ENCODE assay signal across 21 mouse cellular contexts in the genomic region with DNA sequence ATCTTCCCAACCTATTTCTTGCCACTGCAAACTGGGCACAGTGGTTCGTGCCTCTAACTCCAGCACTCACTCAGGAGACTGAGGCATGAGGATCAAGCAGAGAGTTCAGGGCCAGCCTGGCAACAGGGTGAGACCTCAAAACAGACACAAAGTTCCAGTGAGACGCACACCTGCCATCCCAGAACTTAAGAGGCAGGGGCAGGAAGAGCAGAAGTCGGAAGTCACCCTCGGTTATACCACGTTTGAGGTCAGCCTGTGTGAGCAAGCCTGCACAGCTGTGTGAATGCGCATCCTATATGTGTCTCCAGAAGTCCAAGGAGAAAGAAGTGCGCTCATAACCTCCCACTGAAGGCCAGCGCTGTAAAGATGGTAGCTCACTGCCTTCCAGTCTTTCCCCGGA.
"Had no signal": no experiment of that assay in that cellular context is flagged by ENCODE, and none has a peak within 500 bp of the region (broad histone marks: within the 10 kb centered on the region; RNA-seq: fewer than 3 reads in every experiment).

No protein-coding gene starts in this region.

- DNase-seq: kidney, adult 2 months; kidney, postnatal 10 days; kidney, postnatal 36 days; left cerebral cortex, postnatal 4 days; liver, postnatal 0 days; lung, embryonic 14.5 days; right cerebral cortex, adult 18-20 months; right cerebral cortex, postnatal 14 days; right cerebral cortex, postnatal 4 days had no signal

- ATAC-seq: intestine, postnatal 0 days; liver, postnatal 0 days; lung, postnatal 0 days; midbrain, embryonic 15.5 days had no signal

- H3K27ac ChIP-seq: limb, embryonic 12.5 days; limb, embryonic 15.5 days; liver, embryonic 14.5 days; macrophage; midbrain, embryonic 12.5 days; midbrain, embryonic 15.5 days; neural tube, embryonic 12.5 days; neural tube, embryonic 15.5 days; stomach, postnatal 0 days had no signal

- H3K4me2 ChIP-seq: limb, embryonic 12.5 days; limb, embryonic 15.5 days; liver, embryonic 11.5 days; lung, embryonic 14.5 days; midbrain, embryonic 12.5 days; midbrain, embryonic 15.5 days; neural tube, embryonic 12.5 days; neural tube, embryonic 15.5 days had no signal

- H3K4me3 ChIP-seq: limb, embryonic 12.5 days; limb, embryonic 15.5 days; midbrain, embryonic 12.5 days; midbrain, embryonic 15.5 days; neural tube, embryonic 12.5 days; neural tube, embryonic 15.5 days had no signal

- H3K36me3 ChIP-seq: limb, embryonic 15.5 days; midbrain, embryonic 12.5 days; midbrain, embryonic 15.5 days; neural tube, embryonic 12.5 days; neural tube, embryonic 15.5 days had no signal

- H3K9ac ChIP-seq: limb, embryonic 12.5 days; limb, embryonic 15.5 days; liver, embryonic 14.5 days; liver, postnatal 0 days; lung, embryonic 14.5 days; midbrain, embryonic 12.5 days; midbrain, embryonic 15.5 days; neural tube, embryonic 12.5 days; neural tube, embryonic 15.5 days had no signal

- H3K27me3 ChIP-seq: limb, embryonic 12.5 days; limb, embryonic 15.5 days; midbrain, embryonic 15.5 days; neural tube, embryonic 12.5 days; neural tube, embryonic 15.5 days had no signal

- H3K9me3 ChIP-seq: limb, embryonic 12.5 days; limb, embryonic 15.5 days; midbrain, embryonic 12.5 days; midbrain, embryonic 15.5 days; neural tube, embryonic 12.5 days; neural tube, embryonic 15.5 days had no signal
